Mouse (Mus musculus): ENCODE measurements around the gene 9130008F23Rik. TPM values are rescaled to one million over a fixed set of nuclear protein-coding genes. Genes with fewer than 3 reads are reported as not detected.

9130008F23Rik gene
- 1 to 10 TPM in 1 of 2 experiments, under 1 TPM in 1; 0.30 to 1.2 TPM for polyA plus RNA-seq (2017; shearing (Covaris generic))

GRCm38 (mm10) chr17:40879924-40880691, at the start of gene 9130008F23Rik:
Gene 9130008F23Rik, minus strand, starts transcription at chr17:40880559.
- peak; percentile 41 for ATAC-seq

GRCm38 (mm10) chr17:40915499-40915898, 35.1 kb upstream of the 9130008F23Rik start:
- no peak for ATAC-seq

GRCm38 (mm10) chr17:40914250-40914649, 33.9 kb upstream of the 9130008F23Rik start, which contains the start of gene Glyatl3:
Gene Glyatl3, minus strand, starts transcription at chr17:40914350.
- ATAC-seq, result no peak

GRCm38 (mm10) chr17:40904721-40905154, 24.4 kb upstream of the 9130008F23Rik start:
- no peak for ATAC-seq

GRCm38 (mm10) chr17:40904056-40904597, 23.8 kb upstream of the 9130008F23Rik start:
- ATAC-seq, result no peak

- no peak for ATAC-seq
These were observed 23.0 kb upstream of the 9130008F23Rik start for GRCm38 (mm10) chr17:40903345-40903744.

- ATAC-seq, result no peak
These were observed 19.5 kb upstream of the 9130008F23Rik start for GRCm38 (mm10) chr17:40899783-40900363.

GRCm38 (mm10) chr17:40896863-40897262, 16.5 kb upstream of the 9130008F23Rik start:
- ATAC-seq, result no peak

- no peak for ATAC-seq
These were observed 7.6 kb upstream of the 9130008F23Rik start for GRCm38 (mm10) chr17:40887849-40888536.

GRCm38 (mm10) chr17:40885155-40885554, 4.8 kb upstream of the 9130008F23Rik start:
- ATAC-seq, result no peak

- ATAC-seq, result no peak
These were observed 1.8 kb upstream of the 9130008F23Rik start for GRCm38 (mm10) chr17:40882172-40882571.

GRCm38 (mm10) chr17:40879528-40879923, 833 bp downstream of the 9130008F23Rik start:
- ATAC-seq, result no peak

GRCm38 (mm10) chr17:40877741-40878140, 2.6 kb downstream of the 9130008F23Rik start:
- no peak for ATAC-seq

GRCm38 (mm10) chr17:40875568-40875967, 4.8 kb downstream of the 9130008F23Rik start:
- ATAC-seq, result no peak

GRCm38 (mm10) chr17:40874701-40875100, 5.7 kb downstream of the 9130008F23Rik start:
- ATAC-seq, result no peak

GRCm38 (mm10) chr17:40873582-40874011, 6.8 kb downstream of the 9130008F23Rik start:
- ATAC-seq, result no peak

- ATAC-seq, result no peak
These were observed 7.7 kb downstream of the 9130008F23Rik start for GRCm38 (mm10) chr17:40872626-40873025.

GRCm38 (mm10) chr17:40868952-40869747, 11.2 kb downstream of the 9130008F23Rik start:
- no peak for ATAC-seq

GRCm38 (mm10) chr17:40855065-40855464, 25.3 kb downstream of the 9130008F23Rik start:
- ATAC-seq, result no peak

GRCm38 (mm10) chr17:40837308-40837707, 43.1 kb downstream of the 9130008F23Rik start:
- no peak for ATAC-seq

GRCm38 (mm10) chr17:40831870-40832269, 48.5 kb downstream of the 9130008F23Rik start:
- no peak for ATAC-seq
